Mouse (Mus musculus) limb, embryonic 13.5 days (tissue): ENCODE data around the gene Nf2. TPM values are rescaled to one million over a fixed set of nuclear protein-coding genes. Genes with fewer than 3 reads are reported as not detected.

Experiments used
- ATAC-seq: fragments of 200-750 bp; cut with Nextera tagmentation; 2 replicates; pipeline ENCODE4 v1.8.0; 2017; ENCODE audit warnings: low read depth, moderate number of reproducible peaks, moderate TSS enrichment; ENCODE audit not compliant: low FRiP score
- H3K27ac ChIP-seq: fragments of 300-500 bp; sonication (generic); 2 replicates; pipeline ENCODE4 v1.5.1; 2015; ENCODE audit warnings: inconsistent platforms, mild to moderate bottlenecking, moderate library complexity
- H3K27me3 ChIP-seq: fragments of 300-500 bp; sonication (generic); 2 replicates; pipeline ENCODE4 v1.6.1; 2015; ENCODE audit warnings: mild to moderate bottlenecking, inconsistent platforms
- H3K36me3 ChIP-seq: fragments of 300-500 bp; sonication (generic); 2 replicates; pipeline ENCODE4 v1.6.1; 2015; ENCODE audit warnings: inconsistent platforms, mild to moderate bottlenecking, moderate library complexity
- H3K4me1 ChIP-seq: fragments of 300-500 bp; sonication (generic); 2 replicates; pipeline ENCODE4 v1.6.1; 2015; ENCODE audit warnings: inconsistent platforms
- H3K4me2 ChIP-seq: fragments of 300-500 bp; sonication (generic); replicated peaks from 2 replicates; pipeline ENCODE4 v1.6.1; 2015; ENCODE audit warnings: inconsistent platforms, mild to moderate bottlenecking, moderate library complexity
- H3K4me3 ChIP-seq: fragments of 300-500 bp; sonication (generic); 2 replicates; pipeline ENCODE4 v1.5.1; 2015; ENCODE audit warnings: moderate library complexity, mild to moderate bottlenecking, inconsistent platforms
- H3K9ac ChIP-seq: fragments of 300-500 bp; sonication (generic); 2 replicates; pipeline ENCODE4 v1.6.1; 2015; ENCODE audit warnings: mild to moderate bottlenecking, inconsistent platforms
- H3K9me3 ChIP-seq: fragments of 300-500 bp; sonication (generic); 2 replicates; pipeline ENCODE4 v1.6.1; 2016; ENCODE audit warnings: inconsistent platforms
- WGBS: fragments of 180-500 bp; shearing (Covaris S2); methylation state at CpG from one replicate; pipeline ENCODE4 v1.1.7; 2015; 5-methylcytosine and 5-hydroxymethylcytosine counted together
- polyA plus RNA-seq: library from polyadenylated mRNA; unstranded; fragments of >200 nt; fragmentation: Nextera tagmentation; extraction: Ambion mirVana; gene quantifications from 2 replicates; pipeline ENCODE4 v1.2.1, GENCODE M21; 2015

Gene Nf2
- polyA plus RNA-seq, 1 experiment from 2014 or later = 56.9 TPM

- Histone ChIP-seq H3K9me3 (peaks cover 5% of the 10 kb centered on the region; the same call in 1 of the 2 replicates), H3K4me2 (no peak overlapping the region), H3K4me3 (no peak overlapping the region), H3K4me1 (no peaks in the 10 kb centered on the region), H3K27ac (no peak overlapping the region), H3K9ac (no peak overlapping the region), H3K36me3 (no peaks in the 10 kb centered on the region), H3K27me3 (peaks cover 31% of the 10 kb centered on the region)
- WGBS = 77% methylated on average over 9 of the region's 9 CpGs
- no peak for ATAC-seq
Observed at GRCm38 (mm10) chr11:4756460-4756859, 92.9 kb downstream of the Nf2 start.

- peaks cover 31% of the 10 kb centered on the region for H3K27me3 ChIP-seq
- 84% methylated on average over 11 of the region's 11 CpGs for WGBS
- H3K4me3 ChIP-seq = no peak overlapping the region
- no peaks in the 10 kb centered on the region for H3K4me1 ChIP-seq
- peaks cover 5% of the 10 kb centered on the region; the same call in 1 of the 2 replicates for H3K9me3 ChIP-seq
- no peaks in the 10 kb centered on the region for H3K36me3 ChIP-seq
- ATAC-seq = no peak
- no peak overlapping the region for H3K4me2 ChIP-seq
- H3K9ac ChIP-seq = no peak overlapping the region
- H3K27ac ChIP-seq = no peak overlapping the region
Observed at GRCm38 (mm10) chr11:4754867-4755266, 94.5 kb downstream of the Nf2 start.

GRCm38 (mm10) chr11:4754036-4754435 lies 95.3 kb downstream of the Nf2 start:
- Histone ChIP-seq H3K4me2 (no peak overlapping the region), H3K27me3 (peaks cover 39% of the 10 kb centered on the region), H3K4me3 (no peak overlapping the region), H3K27ac (no peak overlapping the region), H3K4me1 (no peaks in the 10 kb centered on the region), H3K9ac (no peak overlapping the region), H3K9me3 (peaks cover 5% of the 10 kb centered on the region; the same call in 1 of the 2 replicates), H3K36me3 (no peaks in the 10 kb centered on the region)
- no peak for ATAC-seq
- 92% methylated on average over 3 of the region's 3 CpGs for WGBS

- H3K27ac ChIP-seq = no peak overlapping the region
- H3K9ac ChIP-seq = no peak overlapping the region
- H3K4me3 ChIP-seq = no peak overlapping the region
- H3K36me3 ChIP-seq = no peaks in the 10 kb centered on the region
- no peak for ATAC-seq
- H3K27me3 ChIP-seq = peaks cover 51% of the 10 kb centered on the region
- WGBS = 19% methylated on average over 10 of the region's 10 CpGs
- no peak overlapping the region for H3K4me2 ChIP-seq
- H3K9me3 ChIP-seq = peaks cover 5% of the 10 kb centered on the region; the same call in 1 of the 2 replicates
- H3K4me1 ChIP-seq = no peaks in the 10 kb centered on the region
Observed at GRCm38 (mm10) chr11:4752836-4753235, 96.5 kb downstream of the Nf2 start.

- ATAC-seq = no peak
Observed at GRCm38 (mm10) chr11:4750263-4750662, 99.1 kb downstream of the Nf2 start.

GRCm38 (mm10) chr11:4747285-4747684 lies 102.1 kb downstream of the Nf2 start:
- Histone ChIP-seq H3K4me1 (peaks cover 17% of the 10 kb centered on the region), H3K36me3 (no peaks in the 10 kb centered on the region), H3K27me3 (peaks cover 89% of the 10 kb centered on the region), H3K27ac (no peak overlapping the region), H3K4me3 (peak overlapping the region; percentile 54), H3K9ac (no peak overlapping the region), H3K9me3 (no peaks in the 10 kb centered on the region), H3K4me2 (peak overlapping the region; percentile 95)
- WGBS = 1% methylated on average over 11 of the region's 12 CpGs
- no peak for ATAC-seq

More at GRCm38 (mm10) chr11:4750263-4750662, 99.1 kb downstream of the Nf2 start:
- no peak overlapping the region for H3K27ac ChIP-seq
- WGBS = 3% methylated on average over 9 of the region's 9 CpGs
- no peaks in the 10 kb centered on the region for H3K36me3 ChIP-seq
- H3K9me3 ChIP-seq = peaks cover 5% of the 10 kb centered on the region; the same call in 1 of the 2 replicates
- H3K9ac ChIP-seq = no peak overlapping the region
- peaks cover 17% of the 10 kb centered on the region for H3K4me1 ChIP-seq
- no peak overlapping the region for H3K4me3 ChIP-seq
- H3K27me3 ChIP-seq = peaks cover 70% of the 10 kb centered on the region
- no peak overlapping the region for H3K4me2 ChIP-seq

GRCm38 (mm10) chr11:4746733-4747132 lies 102.6 kb downstream of the Nf2 start, which contains the start of gene Cabp7:
TSS of gene Cabp7 (minus strand) at chr11:4746778.
- H3K27me3 ChIP-seq = peaks cover 94% of the 10 kb centered on the region
- no peaks in the 10 kb centered on the region for H3K36me3 ChIP-seq
- peak within 1 kb of the TSS; percentile 45 for H3K9ac ChIP-seq
- no peak within 1 kb of the TSS for H3K27ac ChIP-seq
- H3K4me1 ChIP-seq = peaks cover 17% of the 10 kb centered on the region
- peak within 1 kb of the TSS; percentile 95 for H3K4me2 ChIP-seq
- WGBS = under 1% methylated on average over 48 of the region's 73 CpGs
- H3K4me3 ChIP-seq = peak within 1 kb of the TSS; percentile 54
- ATAC-seq = no peak
- H3K9me3 ChIP-seq = no peaks in the 10 kb centered on the region

- Histone ChIP-seq H3K27me3 (peaks cover 99% of the 10 kb centered on the region), H3K27ac (no peak overlapping the region), H3K4me2 (peak overlapping the region; percentile 95), H3K9ac (peak overlapping the region; percentile 45; the same call in 1 of the 2 replicates), H3K4me1 (peaks cover 17% of the 10 kb centered on the region), H3K9me3 (no peaks in the 10 kb centered on the region), H3K4me3 (peak overlapping the region; percentile 54), H3K36me3 (no peaks in the 10 kb centered on the region)
- no peak for ATAC-seq
- under 1% methylated on average over 38 of the region's 39 CpGs for WGBS
Observed at GRCm38 (mm10) chr11:4745969-4746368, 103.4 kb downstream of the Nf2 start.

GRCm38 (mm10) chr11:4744691-4745090 lies 104.6 kb downstream of the Nf2 start:
- H3K4me3 ChIP-seq = no peak overlapping the region
- 65% methylated on average over 6 of the region's 6 CpGs for WGBS
- peaks cover 17% of the 10 kb centered on the region for H3K4me1 ChIP-seq
- no peak overlapping the region for H3K9ac ChIP-seq
- no peak for ATAC-seq
- no peak overlapping the region for H3K27ac ChIP-seq
- no peaks in the 10 kb centered on the region for H3K9me3 ChIP-seq
- no peaks in the 10 kb centered on the region for H3K36me3 ChIP-seq
- H3K27me3 ChIP-seq = peaks cover 95% of the 10 kb centered on the region
- no peak overlapping the region for H3K4me2 ChIP-seq

- Histone ChIP-seq H3K9me3 (no peaks in the 10 kb centered on the region), H3K27ac (no peak overlapping the region), H3K27me3 (peaks cover 56% of the 10 kb centered on the region), H3K36me3 (peaks cover 8% of the 10 kb centered on the region), H3K4me1 (peaks cover 4% of the 10 kb centered on the region), H3K4me3 (no peak overlapping the region), H3K9ac (no peak overlapping the region), H3K4me2 (no peak overlapping the region)
- WGBS = 52% methylated on average over 5 of the region's 5 CpGs
- ATAC-seq = no peak
Observed at GRCm38 (mm10) chr11:4740785-4741184, 108.6 kb downstream of the Nf2 start.

GRCm38 (mm10) chr11:4738719-4739118 lies 110.6 kb downstream of the Nf2 start:
- Histone ChIP-seq H3K9ac (no peak overlapping the region), H3K4me2 (no peak overlapping the region), H3K27me3 (peaks cover 40% of the 10 kb centered on the region), H3K4me3 (no peak overlapping the region), H3K27ac (no peak overlapping the region), H3K36me3 (peaks cover 14% of the 10 kb centered on the region), H3K9me3 (no peaks in the 10 kb centered on the region), H3K4me1 (no peaks in the 10 kb centered on the region)
- WGBS = 90% methylated on average over 16 of the region's 16 CpGs
- no peak for ATAC-seq

- Histone ChIP-seq H3K36me3 (peaks cover 14% of the 10 kb centered on the region), H3K4me1 (no peaks in the 10 kb centered on the region), H3K9me3 (no peaks in the 10 kb centered on the region), H3K4me3 (no peak overlapping the region), H3K27me3 (peaks cover 29% of the 10 kb centered on the region), H3K4me2 (no peak overlapping the region), H3K27ac (no peak overlapping the region), H3K9ac (no peak overlapping the region)
- WGBS = 84% methylated on average over 10 of the region's 10 CpGs
- no peak for ATAC-seq
Observed at GRCm38 (mm10) chr11:4737682-4738081, 111.7 kb downstream of the Nf2 start.

- H3K4me2 ChIP-seq = no peak overlapping the region
- no peaks in the 10 kb centered on the region for H3K4me1 ChIP-seq
- WGBS = 39% methylated on average over 6 of the region's 6 CpGs
- H3K36me3 ChIP-seq = peaks cover 25% of the 10 kb centered on the region
- H3K27ac ChIP-seq = no peak overlapping the region
- peaks cover 16% of the 10 kb centered on the region for H3K27me3 ChIP-seq
- H3K9me3 ChIP-seq = no peaks in the 10 kb centered on the region
- no peak overlapping the region for H3K4me3 ChIP-seq
- no peak overlapping the region for H3K9ac ChIP-seq
- no peak for ATAC-seq
Observed at GRCm38 (mm10) chr11:4736355-4736754, 113.0 kb downstream of the Nf2 start.
